In the genomic region with DNA sequence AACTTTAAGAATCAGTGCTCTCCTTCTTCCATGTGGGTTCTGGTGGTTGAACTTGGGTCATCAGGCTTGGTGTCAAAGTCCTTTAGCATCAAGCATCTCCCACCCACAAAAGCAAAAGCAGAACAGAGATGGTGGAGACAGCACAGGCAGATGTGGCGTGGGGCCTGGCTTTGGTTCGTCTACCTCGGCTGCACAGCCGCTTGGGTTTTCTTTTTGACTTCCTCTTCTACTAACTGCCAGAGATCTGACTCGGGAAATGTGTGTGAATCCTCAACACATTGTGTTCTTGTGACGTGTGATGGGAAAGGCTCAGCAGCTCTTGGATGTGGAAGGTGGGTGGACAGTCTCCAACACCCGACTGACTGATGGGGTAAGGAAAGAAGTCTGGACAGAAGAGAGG, we compare ENCODE assay signal across 13 mouse cellular contexts.
A peak's percentile ranks its signal among the peaks of the same experiment; 100 is the strongest.
DNase-seq lines count a peak whose midpoint lies in the region; ATAC-seq and TF ChIP-seq lines count a peak whose summit lies in the region.
"Had no signal": no experiment of that assay in that cellular context is flagged by ENCODE, and none has a peak within 500 bp of the region (broad histone marks: within the 10 kb centered on the region; RNA-seq: fewer than 3 reads in every experiment).

No protein-coding gene starts in this region.

- no peak overlapping the region for H3K9ac ChIP-seq in heart, adult 2 months (ENCODE audit: low read depth, low read length)
- no peak overlapping the region for H3K9ac ChIP-seq in heart, embryonic 12.5 days
- H3K9ac ChIP-seq in hindbrain, postnatal 0 days (replicated peaks; ENCODE audit: low read length): no peak overlapping the region
- H3K9ac ChIP-seq: forebrain, embryonic 13.5 days; hindbrain, embryonic 13.5 days had no signal

- no peak for ATAC-seq in heart, embryonic 12.5 days (ENCODE audit: insufficient number of reproducible peaks, low FRiP score)
- peak; percentile 83 for ATAC-seq in megakaryocyte progenitor cell, adult 5-6 weeks (replicated peaks; ENCODE audit: poor library complexity)
- ATAC-seq in hindbrain, postnatal 0 days: no peak
- ATAC-seq: forebrain, embryonic 13.5 days had no signal

- no peaks in the 10 kb centered on the region for H3K27me3 ChIP-seq in heart, adult 2 months (ENCODE audit: control insufficient read depth, insufficient read depth, low read length)
- H3K27me3 ChIP-seq in heart, embryonic 12.5 days (replicated peaks): no peaks in the 10 kb centered on the region
- no peaks in the 10 kb centered on the region for H3K27me3 ChIP-seq in splenic B cell, adult 2 months (ENCODE audit: control insufficient read depth, insufficient read depth, low read length, poor library complexity, severe bottlenecking)
- no peaks in the 10 kb centered on the region for H3K27me3 ChIP-seq in hindbrain, postnatal 0 days (ENCODE audit: insufficient read depth, low read length)
- H3K27me3 ChIP-seq: forebrain, embryonic 13.5 days; hindbrain, embryonic 13.5 days had no signal

- 56% methylated on average over 7 of the region's 7 CpGs for WGBS in heart, adult 2 months
- 70% methylated on average over 7 of the region's 7 CpGs for WGBS in heart, embryonic 12.5 days
- WGBS in hindbrain, postnatal 0 days: 91% methylated on average over 7 of the region's 7 CpGs

- no peak overlapping the region for H3K4me2 ChIP-seq in heart, embryonic 12.5 days
- H3K4me2 ChIP-seq in hindbrain, postnatal 0 days (ENCODE audit: low read depth, low read length): no peak overlapping the region
- H3K4me2 ChIP-seq: forebrain, embryonic 13.5 days; hindbrain, embryonic 13.5 days had no signal

- DNase-seq in heart, adult 2 months: no peak
- DNase-seq in thymus, postnatal 4 days: peak; percentile 12
- DNase-seq in thymus, postnatal 10 days (ENCODE audit: low spot score in 2 of 2): no peak
- DNase-seq in splenic B cell, adult 2 months (ENCODE audit: low read depth, low spot score): peak; percentile 69
- no peak for DNase-seq in adrenal gland, adult (ENCODE audit: inconsistent age in 2 of 2, low spot score in 1 of 2)
- no peak for DNase-seq in hindbrain, postnatal 0 days (ENCODE audit: low spot score)
- DNase-seq: adrenal gland, adult 8-10 months; cerebellum, adult 9-10 months; right cerebral cortex, postnatal 4 days had no signal

- H3K4me1 ChIP-seq in heart, adult 2 months (ENCODE audit: control insufficient read depth, insufficient read depth, low read length): 0 out of 2 replicates have a peak, but pooled peaks cover 3% of the 10 kb centered on the region
- H3K4me1 ChIP-seq in heart, embryonic 12.5 days (replicated peaks): no peaks in the 10 kb centered on the region
- no peaks in the 10 kb centered on the region for H3K4me1 ChIP-seq in hindbrain, postnatal 0 days (ENCODE audit: insufficient read depth, low read length)
- H3K4me1 ChIP-seq: forebrain, embryonic 13.5 days; hindbrain, embryonic 13.5 days had no signal

- no peak for TF ChIP-seq POLR2A in heart, adult 2 months (IDR thresholded peaks at IDR 0.05; ENCODE audit: insufficient read depth, low read depth, low read length)

- intact Hi-C loops in heart, adult 2 months (cut with DNase I): no loop called here

- no peak for TF ChIP-seq CTCF in heart, adult 2 months (IDR thresholded peaks at IDR 0.05)
- TF ChIP-seq CTCF in hindbrain, postnatal 0 days (IDR thresholded peaks at IDR 0.05; ENCODE audit: low read depth): no peak

- no peak overlapping the region for H3K4me3 ChIP-seq in heart, adult 2 months
- H3K4me3 ChIP-seq in heart, embryonic 12.5 days: no peak overlapping the region
- H3K4me3 ChIP-seq in hindbrain, postnatal 0 days (ENCODE audit: low read length): no peak overlapping the region
- H3K4me3 ChIP-seq: forebrain, embryonic 13.5 days; hindbrain, embryonic 13.5 days had no signal

- no peaks in the 10 kb centered on the region for H3K79me2 ChIP-seq in heart, adult 2 months (replicated peaks; ENCODE audit: control insufficient read depth, insufficient read depth, low read length)

- no peaks in the 10 kb centered on the region for H3K36me3 ChIP-seq in heart, adult 2 months (ENCODE audit: control insufficient read depth, insufficient read depth, low read length)
- H3K36me3 ChIP-seq in heart, embryonic 12.5 days: no peaks in the 10 kb centered on the region
- no peaks in the 10 kb centered on the region for H3K36me3 ChIP-seq in splenic B cell, adult 2 months (ENCODE audit: control insufficient read depth, insufficient read depth, low read length, poor library complexity, severe bottlenecking)
- H3K36me3 ChIP-seq in hindbrain, postnatal 0 days (ENCODE audit: insufficient read depth, low read length): no peaks in the 10 kb centered on the region
- H3K36me3 ChIP-seq: hindbrain, embryonic 13.5 days had no signal

- TF ChIP-seq EP300 in heart, adult 2 months (IDR thresholded peaks at IDR 0.05; ENCODE audit: insufficient read depth, low read depth, low read length): no peak

- H3K9me3 ChIP-seq in heart, embryonic 12.5 days (replicated peaks): no peaks in the 10 kb centered on the region
- no peaks in the 10 kb centered on the region for H3K9me3 ChIP-seq in hindbrain, postnatal 0 days (ENCODE audit: low read length)
- H3K9me3 ChIP-seq: forebrain, embryonic 13.5 days; hindbrain, embryonic 13.5 days had no signal

- peak overlapping the region; percentile 67 for H3K27ac ChIP-seq in heart, adult 2 months
- H3K27ac ChIP-seq in heart, embryonic 12.5 days (ENCODE audit: poor library complexity, severe bottlenecking): no peak overlapping the region
- no peak overlapping the region for H3K27ac ChIP-seq in hindbrain, postnatal 0 days
- H3K27ac ChIP-seq: forebrain, embryonic 13.5 days; hindbrain, embryonic 13.5 days had no signal

Comparison
In these comparisons a context has a peak if more than half of its experiments do, and no peak if none do; other contexts are left out.
1. DNase-seq: peak in thymus, postnatal 4 days (single experiment) and splenic B cell, adult 2 months (single experiment); none in heart, adult 2 months (0 of 2), thymus, postnatal 10 days (0 of 2), adrenal gland, adult (0 of 2) and hindbrain, postnatal 0 days (single experiment).